Mouse (Mus musculus) liver, embryonic 14.5 days (tissue): ENCODE measurements around the gene Spag9.

Experiments used
- CTCF ChIP-seq: IDR thresholded peaks from 2 replicates; pipeline ENCODE4 v1.5.1; 2016; ENCODE audit warnings: antibody characterized with exemption, low read depth, control low read depth
- EP300 ChIP-seq: IDR thresholded peaks from 2 replicates; pipeline ENCODE4 v1.6.1; 2016; ENCODE audit warnings: antibody characterized with exemption, low read depth

GRCm38 (mm10) chr11:94045016-94045415 is 49.1 kb downstream of the Spag9 start:
- TF ChIP-seq CTCF (no peak), EP300 (no peak)
